Mouse (Mus musculus): ENCODE data around the gene Gsk3b. TPM values are rescaled to one million over a fixed set of nuclear protein-coding genes. Genes with fewer than 3 reads are reported as not detected.
"Not testable (repeated sequence)": the region's sequence is repeated elsewhere in the genome, so short reads cannot be mapped to it uniquely, and the experiment has no call there.

Gsk3b gene
- total RNA-seq (2021), result 10 to 100 TPM; 68.7 to 69.9 TPM

- peak; percentile 100 for DNase-seq
- intact Hi-C loops (cut with DNase I), result loop anchor here (2.0 to 10.0 kb wide), 2 partner anchors 94 to 404 kb away; no protein-coding TSS in a partner anchor
These were observed at the start of gene Gsk3b for GRCm38 (mm10) chr16:38088629-38089446. Gene Gsk3b, plus strand, starts transcription at chr16:38089001.

- no peak for DNase-seq
- intact Hi-C loops (cut with DNase I), result no loop called here
These were observed 46.6 kb upstream of the Gsk3b start for GRCm38 (mm10) chr16:38042160-38042559.

- peak; percentile 4 to 9 for DNase-seq
- intact Hi-C loops (cut with DNase I), result no loop called here
These were observed 44.2 kb upstream of the Gsk3b start for GRCm38 (mm10) chr16:38044551-38044950.

GRCm38 (mm10) chr16:38047781-38048558 is 40.8 kb upstream of the Gsk3b start:
- intact Hi-C loops (cut with DNase I), result no loop called here
- DNase-seq, result peak; percentile 8 to 17

- DNase-seq, result no peak
- intact Hi-C loops (cut with DNase I), result no loop called here
These were observed 30.9 kb upstream of the Gsk3b start for GRCm38 (mm10) chr16:38057898-38058297.

- intact Hi-C loops (cut with DNase I), result no loop called here
- DNase-seq, result no peak
These were observed 30.0 kb upstream of the Gsk3b start for GRCm38 (mm10) chr16:38058836-38059235.

- no peak for DNase-seq
- intact Hi-C loops (cut with DNase I), result no loop called here
These were observed 29.2 kb upstream of the Gsk3b start for GRCm38 (mm10) chr16:38059631-38060030.

GRCm38 (mm10) chr16:38073859-38074631 is 14.8 kb upstream of the Gsk3b start:
- intact Hi-C loops (cut with DNase I), result not testable (repeated sequence)
- peak in 1 of 2 experiments; percentile 13 for DNase-seq

- DNase-seq, result no peak
- intact Hi-C loops (cut with DNase I), result loop anchor here (10.0 kb wide), 1 partner anchor 395 kb away; no protein-coding TSS in a partner anchor
These were observed 8.6 kb upstream of the Gsk3b start for GRCm38 (mm10) chr16:38080201-38080600.

- intact Hi-C loops (cut with DNase I), result loop anchor here (10.0 kb wide), 1 partner anchor 402 kb away; no protein-coding TSS in a partner anchor
- peak in 1 of 2 experiments; percentile 8 for DNase-seq
These were observed 1.6 kb upstream of the Gsk3b start for GRCm38 (mm10) chr16:38087231-38087630.

GRCm38 (mm10) chr16:38087645-38088125 is 1.1 kb upstream of the Gsk3b start:
- DNase-seq, result no peak
- intact Hi-C loops (cut with DNase I), result loop anchor here (2.0 to 10.0 kb wide), 2 partner anchors 93 to 403 kb away; no protein-coding TSS in a partner anchor

GRCm38 (mm10) chr16:38088126-38088628 is 624 bp upstream of the Gsk3b start:
- DNase-seq, result no peak
- intact Hi-C loops (cut with DNase I), result loop anchor here (2.0 to 10.0 kb wide), 2 partner anchors 93 to 403 kb away; no protein-coding TSS in a partner anchor

- DNase-seq, result no peak
- intact Hi-C loops (cut with DNase I), result loop anchor here (2.0 to 10.0 kb wide), 6 partner anchors 41 to 405 kb away; no protein-coding TSS in a partner anchor
These were observed 808 bp downstream of the Gsk3b start for GRCm38 (mm10) chr16:38089447-38090170.

GRCm38 (mm10) chr16:38090341-38091005 is 1.7 kb downstream of the Gsk3b start:
- intact Hi-C loops (cut with DNase I), result loop anchor here (2.0 to 5.0 kb wide), 4 partner anchors 40 to 218 kb away; no protein-coding TSS in a partner anchor
- peak in 1 of 2 experiments; percentile 30 for DNase-seq

GRCm38 (mm10) chr16:38091041-38091440 is 2.2 kb downstream of the Gsk3b start:
- peak in 1 of 2 experiments; percentile 22 for DNase-seq
- intact Hi-C loops (cut with DNase I), result loop anchor here (2.0 to 5.0 kb wide), 4 partner anchors 40 to 219 kb away; no protein-coding TSS in a partner anchor

GRCm38 (mm10) chr16:38091706-38092105 is 2.9 kb downstream of the Gsk3b start:
- DNase-seq, result no peak
- intact Hi-C loops (cut with DNase I), result loop anchor here (2.0 to 5.0 kb wide), 4 partner anchors 39 to 219 kb away; no protein-coding TSS in a partner anchor

- intact Hi-C loops (cut with DNase I), result loop anchor here (5.0 kb wide), 2 partner anchors 90 to 220 kb away; no protein-coding TSS in a partner anchor
- peak; percentile 29 to 31 for DNase-seq
These were observed 3.8 kb downstream of the Gsk3b start for GRCm38 (mm10) chr16:38092598-38092997.

- no peak for DNase-seq
- intact Hi-C loops (cut with DNase I), result no loop called here
These were observed 6.5 kb downstream of the Gsk3b start for GRCm38 (mm10) chr16:38095181-38095851.

Data from heart, postnatal 10 days (tissue).